Mouse (Mus musculus) common myeloid progenitor, adult 5-6 weeks (primary cell): ENCODE data around the gene Gm9945. TPM values are rescaled to one million over a fixed set of nuclear protein-coding genes. Genes with fewer than 3 reads are reported as not detected.

Experiments used
- ATAC-seq: replicated peaks from 2 replicates; pipeline ENCODE4 v1.8.0; 2016; ENCODE audit warnings: low read depth, mild to moderate bottlenecking, moderate TSS enrichment, inconsistent platforms; ENCODE audit not compliant: poor library complexity, severe bottlenecking
- total RNA-seq: library from RNA; stranded (forward); fragments of 200-1000, 187-1606 nt; gene quantifications from 2 replicates; pipeline ENCODE4 v1.2.3, GENCODE M21; 2017

Gm9945 gene
- total RNA-seq, 1 experiment from 2014 or later: not detected

DNA sequence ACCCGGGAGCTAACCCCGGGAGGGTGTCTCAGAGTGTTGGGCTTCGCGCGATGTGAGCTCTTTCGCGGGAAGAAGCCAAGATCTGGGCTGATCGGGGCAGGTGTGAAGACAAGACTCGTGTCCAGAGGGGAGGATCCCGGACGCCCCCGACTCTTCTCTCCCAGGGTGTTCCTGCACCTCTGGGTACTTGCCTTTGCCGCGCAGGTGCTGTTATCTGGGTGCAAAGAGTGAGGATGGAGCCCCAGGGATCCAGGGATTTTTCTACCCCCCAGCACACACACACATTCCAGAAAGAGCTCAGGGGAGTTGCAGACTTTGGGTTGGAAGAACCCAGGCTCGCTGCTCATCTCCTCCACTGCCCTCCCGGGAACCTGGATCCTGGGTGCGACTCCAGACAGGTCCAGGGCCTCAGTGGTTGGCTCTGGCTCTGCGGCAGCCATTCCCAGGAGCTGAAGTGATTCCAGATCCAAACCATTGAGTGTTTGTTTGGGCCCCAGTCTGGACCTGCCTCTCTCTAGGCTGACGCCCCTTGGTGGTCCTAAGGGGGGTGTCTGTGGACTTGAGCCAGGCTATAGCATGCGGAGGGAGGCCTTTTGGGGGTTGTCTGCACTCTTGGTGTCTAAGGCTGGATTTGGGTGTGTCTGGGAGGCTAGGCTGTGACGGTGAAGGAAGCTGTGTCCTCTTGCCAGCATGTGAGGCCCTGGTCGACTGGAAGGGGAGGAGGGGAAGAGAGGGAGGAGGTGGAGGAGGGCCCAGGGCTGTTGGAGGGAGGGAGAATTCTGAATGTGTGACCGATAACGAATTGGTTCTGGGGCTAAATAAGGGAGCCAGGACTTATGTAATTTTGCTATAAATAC is 40.4 kb downstream of the Gm9945 start:
- ATAC-seq: peak; percentile 50

DNA sequence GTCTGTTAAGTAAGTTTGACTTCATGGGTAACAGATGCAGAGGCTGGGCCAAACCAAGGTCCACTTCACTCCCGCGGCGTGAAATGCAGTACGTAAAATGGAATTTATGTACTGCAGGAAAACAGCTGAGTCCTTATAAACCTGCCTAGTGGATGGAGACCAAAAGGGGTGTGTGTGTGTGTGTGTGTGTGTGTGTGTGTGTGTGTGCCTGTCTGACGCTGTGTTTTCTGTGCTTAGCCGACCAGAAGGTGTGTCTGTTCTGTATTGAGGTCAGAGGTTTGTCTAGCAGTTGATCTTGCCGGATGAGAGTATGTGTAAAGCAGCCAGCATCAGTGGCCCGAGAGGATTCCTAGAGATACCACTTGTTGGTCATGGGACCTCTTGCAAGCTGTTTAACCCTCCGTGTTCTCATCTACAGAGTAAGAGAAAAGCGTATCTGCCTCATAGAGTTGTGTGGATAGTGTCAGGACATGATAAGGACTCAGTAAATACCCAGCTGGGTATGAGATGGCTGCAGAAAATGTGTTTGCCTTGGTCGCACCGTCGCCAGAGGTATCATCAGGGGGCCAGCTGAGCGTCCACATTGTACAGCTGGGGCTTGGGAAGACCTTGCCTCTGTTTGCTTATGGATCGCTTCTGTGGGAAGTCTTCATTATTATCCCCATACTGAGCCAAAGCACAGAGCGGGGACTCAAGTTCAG is 41.3 kb downstream of the Gm9945 start:
- ATAC-seq: no peak

- no peak for ATAC-seq
These were observed 41.8 kb downstream of the Gm9945 start for GRCm38 (mm10) chr11:53521821-53522131.

GRCm38 (mm10) chr11:53522362-53522761 is 42.4 kb downstream of the Gm9945 start:
- no peak for ATAC-seq

DNA sequence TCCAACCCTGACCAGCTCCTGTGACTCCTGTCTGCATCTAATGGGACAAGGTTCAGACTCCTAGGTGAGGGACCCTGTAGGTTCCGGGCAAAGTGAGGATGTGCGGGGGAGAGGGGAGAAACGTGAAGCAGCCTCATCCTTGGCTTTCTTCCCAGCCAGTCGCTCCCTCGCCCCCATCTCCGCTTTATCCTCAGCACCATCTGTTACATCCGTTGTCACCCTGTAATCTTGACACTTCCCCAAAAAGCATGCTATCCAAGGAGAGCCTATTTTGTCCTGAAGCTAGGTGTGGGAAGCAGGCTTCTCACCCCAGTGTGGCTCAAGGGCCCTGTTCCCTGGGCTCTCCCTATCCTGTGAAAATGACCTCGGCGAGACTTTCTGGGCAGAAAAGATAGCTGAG is 43.0 kb downstream of the Gm9945 start:
- no peak for ATAC-seq

GRCm38 (mm10) chr11:53523545-53524405 is 43.8 kb downstream of the Gm9945 start:
- ATAC-seq: no peak

GRCm38 (mm10) chr11:53524905-53525304 is 44.9 kb downstream of the Gm9945 start:
- no peak for ATAC-seq

GRCm38 (mm10) chr11:53525461-53525860 is 45.5 kb downstream of the Gm9945 start:
- no peak for ATAC-seq

DNA sequence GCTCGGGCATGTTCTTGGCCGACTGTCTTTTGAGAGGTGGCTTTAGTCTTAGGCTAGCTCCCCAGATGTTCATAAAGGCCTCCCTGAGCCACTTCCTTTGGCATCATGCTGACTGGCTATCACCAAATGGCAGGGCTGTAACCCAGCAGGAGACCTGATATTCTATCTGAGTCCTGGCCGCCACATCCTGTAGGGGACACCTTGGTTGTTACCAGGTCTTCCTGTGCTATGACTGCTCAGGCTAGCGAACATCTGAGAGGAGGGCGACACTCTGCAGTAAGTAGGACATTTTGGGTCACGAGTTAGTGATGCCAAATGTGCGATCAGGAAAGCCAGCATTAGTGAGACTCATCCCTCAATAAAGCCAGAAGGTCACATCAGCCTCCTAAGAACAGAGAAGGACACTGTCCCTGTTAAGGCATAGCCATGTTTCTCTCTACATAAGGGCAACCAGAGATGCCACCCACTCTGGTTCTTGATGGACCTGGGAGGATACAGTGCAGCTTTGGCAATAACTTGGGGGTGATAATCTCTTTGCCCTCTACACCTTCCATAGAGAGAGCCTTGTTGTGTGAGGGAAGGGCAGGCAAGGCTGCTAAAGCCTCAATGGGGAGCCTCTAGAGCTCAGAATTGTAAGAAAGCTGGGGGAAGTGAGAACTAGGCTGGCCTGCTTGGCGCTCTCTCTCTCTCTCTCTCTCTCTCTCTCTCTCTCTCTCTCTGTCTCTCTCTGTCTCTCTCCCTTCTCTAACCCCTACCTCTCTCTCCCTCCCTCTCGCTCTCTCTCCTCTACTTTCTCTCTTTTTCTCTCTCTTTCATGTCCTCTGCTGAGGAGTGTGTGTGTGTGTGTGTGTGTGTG is 48.7 kb downstream of the Gm9945 start:
- peak; percentile 42 for ATAC-seq

DNA sequence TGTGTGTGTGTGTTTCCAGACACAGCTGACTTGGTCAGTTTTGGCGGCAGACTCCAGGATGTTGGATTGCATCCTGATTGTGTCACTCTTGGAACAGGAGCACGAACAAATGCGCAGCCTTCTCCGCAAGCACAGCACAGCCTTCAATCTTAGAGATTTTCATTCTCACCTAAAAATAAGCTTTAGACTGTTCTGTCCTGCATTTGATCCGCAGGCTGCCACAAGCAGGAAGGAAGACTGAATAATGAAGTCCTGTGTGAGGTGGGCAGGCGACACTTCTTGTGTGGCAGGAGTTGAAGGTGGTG is 49.2 kb downstream of the Gm9945 start:
- no peak for ATAC-seq

DNA sequence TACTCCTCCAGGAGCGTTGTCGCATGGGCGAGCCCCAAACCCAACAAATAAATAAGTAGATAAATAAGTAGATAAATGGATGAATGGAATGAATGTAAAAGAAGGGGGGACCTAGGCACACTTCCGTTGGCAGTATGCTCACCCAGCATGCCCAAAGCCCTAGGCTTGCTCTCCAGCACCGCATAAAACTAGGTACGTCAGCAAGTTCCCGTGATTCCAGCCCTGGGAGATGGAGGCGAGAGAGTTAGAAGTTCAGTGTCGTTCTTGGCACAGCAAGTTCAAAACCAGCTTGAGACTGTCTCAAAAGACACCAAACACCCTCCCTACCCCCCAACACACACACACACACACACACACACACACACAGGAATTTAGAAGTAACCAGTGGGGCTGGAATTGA is 50.0 kb downstream of the Gm9945 start:
- ATAC-seq: no peak

Other genes with a start within 250 kb of the Gm9945 start
- 558 and 573 TPM in 2 replicates for gene Hspa4, start 179.7 kb upstream of the Gm9945 start, total RNA-seq
- gene Zcchc10, start 155.5 kb upstream of the Gm9945 start, total RNA-seq: 9.6 and 22.0 TPM in 2 replicates
- gene Aff4, start 129.3 kb upstream of the Gm9945 start, total RNA-seq: 65.0 and 90.0 TPM in 2 replicates
- not detected in 2 replicates for gene Leap2, start 57.0 kb upstream of the Gm9945 start, total RNA-seq
- 39.5 and 53.6 TPM in 2 replicates for gene Uqcrq, start 49.3 kb upstream of the Gm9945 start, total RNA-seq
- 1.1 TPM in 1 of 2 replicates, not detected in the other for gene Gdf9, start 49.1 kb upstream of the Gm9945 start, total RNA-seq
- not detected in 2 replicates for gene Gm10447, start 23.1 kb upstream of the Gm9945 start, total RNA-seq
- not detected in 2 replicates for gene Shroom1, start 23.0 kb upstream of the Gm9945 start, total RNA-seq
- gene Gm9837, start 9.7 kb upstream of the Gm9945 start, total RNA-seq: not detected in 2 replicates
- gene Sowaha, start 108 bp downstream of the Gm9945 start, total RNA-seq: 1.0 and 1.5 TPM in 2 replicates
- 64.2 and 75.0 TPM in 2 replicates for gene Sept8, start 39.1 kb downstream of the Gm9945 start, total RNA-seq
- gene Kif3a, start 87.2 kb downstream of the Gm9945 start, total RNA-seq: 18.9 and 20.0 TPM in 2 replicates
- gene Il4, start 138.5 kb downstream of the Gm9945 start, total RNA-seq: 0.73 TPM in 1 of 2 replicates, not detected in the other
- 2.1 TPM in 1 of 2 replicates, not detected in the other for gene Il13, start 154.5 kb downstream of the Gm9945 start, total RNA-seq
- gene Rad50, start 227.2 kb downstream of the Gm9945 start, total RNA-seq: 110 and 112 TPM in 2 replicates
- not detected in 2 replicates for gene Il5, start 240.6 kb downstream of the Gm9945 start, total RNA-seq